Mouse (Mus musculus) forebrain, embryonic 11.5 days (tissue): ENCODE data around the gene Hpn. TPM values are rescaled to one million over a fixed set of nuclear protein-coding genes. Genes with fewer than 3 reads are reported as not detected.

Source experiments
- ATAC-seq: fragments of 200-750 bp; cut with Nextera tagmentation; replicated peaks from 2 replicates; pipeline ENCODE4 v1.8.0; 2017; ENCODE audit warnings: moderate TSS enrichment; ENCODE audit not compliant: low FRiP score
- DNase-seq: peaks from one replicate; pipeline ENCODE4 v3.0.0-alpha.2; 2017; ENCODE audit warnings: low spot score
- H3K27ac ChIP-seq: fragments of 300-500 bp; sonication (generic); 2 replicates; pipeline ENCODE4 v1.5.1; 2014; ENCODE audit warnings: low read depth, low read length
- H3K27me3 ChIP-seq: fragments of 300-500 bp; sonication (generic); 2 replicates; pipeline ENCODE4 v1.6.1; 2014; ENCODE audit warnings: mild to moderate bottlenecking, low read length, mixed read lengths; ENCODE audit not compliant: control insufficient read depth, insufficient read depth
- H3K36me3 ChIP-seq: fragments of 300-500 bp; sonication (generic); 2 replicates; pipeline ENCODE4 v1.6.1; 2014; ENCODE audit warnings: mild to moderate bottlenecking, low read length, moderate library complexity, mixed read lengths; ENCODE audit not compliant: control insufficient read depth, insufficient read depth
- H3K4me1 ChIP-seq: fragments of 300-500 bp; sonication (generic); replicated peaks from 2 replicates; pipeline ENCODE4 v1.6.1; 2014; ENCODE audit warnings: low read length, mixed read lengths; ENCODE audit not compliant: control insufficient read depth, insufficient read depth
- H3K4me2 ChIP-seq: fragments of 300-500 bp; sonication (generic); 2 replicates; pipeline ENCODE4 v1.6.1; 2014; ENCODE audit warnings: low read depth, mild to moderate bottlenecking, low read length, moderate library complexity, mixed read lengths; ENCODE audit not compliant: severe bottlenecking
- H3K4me3 ChIP-seq: fragments of 300-500 bp; sonication (generic); 2 replicates; pipeline ENCODE4 v1.5.1; 2014; ENCODE audit warnings: low read depth, low read length
- H3K9ac ChIP-seq: fragments of 300-500 bp; sonication (generic); 2 replicates; pipeline ENCODE4 v1.6.1; 2014; ENCODE audit warnings: low read length
- H3K9me3 ChIP-seq: fragments of 300-500 bp; sonication (generic); 2 replicates; pipeline ENCODE4 v1.6.1; 2016; ENCODE audit warnings: low read length, mixed read lengths; ENCODE audit not compliant: control insufficient read depth
- WGBS: fragments of 180-500 bp; shearing (Covaris S2); extraction: QIAGEN DNeasy Blood & Tissue Kit; methylation state at CpG from one replicate; pipeline ENCODE4 v1.1.7; 2014; 5-methylcytosine and 5-hydroxymethylcytosine counted together
- polyA plus RNA-seq: library from polyadenylated mRNA; unstranded; fragments of >200 nt; fragmentation: Nextera tagmentation; extraction: Ambion mirVana; gene quantifications from 2 replicates; pipeline ENCODE4 v1.2.1, GENCODE M21; 2014

Hpn gene
- polyA plus RNA-seq, 1 experiment from 2014 or later: 0.29 TPM

GRCm38 (mm10) chr7:31084140-31084539, 30.9 kb downstream of the Hpn start:
- ATAC-seq: no peak
- Histone ChIP-seq H3K4me1 (0 out of 2 replicates have a peak, but pooled peaks cover 3% of the 10 kb centered on the region), H3K9ac (no peak overlapping the region), H3K9me3 (no peaks in the 10 kb centered on the region), H3K4me3 (no peak overlapping the region), H3K27ac (no peak overlapping the region), H3K36me3 (no peaks in the 10 kb centered on the region), H3K4me2 (no peak overlapping the region), H3K27me3 (no peaks in the 10 kb centered on the region)
- WGBS: 57% methylated on average over 9 of the region's 9 CpGs
- no peak for DNase-seq

- no peaks in the 10 kb centered on the region for H3K9me3 ChIP-seq
- H3K4me3 ChIP-seq: no peak overlapping the region
- H3K9ac ChIP-seq: no peak overlapping the region
- DNase-seq: no peak
- H3K36me3 ChIP-seq: no peaks in the 10 kb centered on the region
- WGBS: 61% methylated on average over 14 of the region's 14 CpGs
- ATAC-seq: no peak
- H3K27me3 ChIP-seq: no peaks in the 10 kb centered on the region
- H3K4me2 ChIP-seq: no peak overlapping the region
- 0 out of 2 replicates have a peak, but pooled peaks cover 3% of the 10 kb centered on the region for H3K4me1 ChIP-seq
- no peak overlapping the region for H3K27ac ChIP-seq
Observed at GRCm38 (mm10) chr7:31082831-31083588, 32.1 kb downstream of the Hpn start.

- no peak overlapping the region for H3K9ac ChIP-seq
- no peak overlapping the region for H3K4me3 ChIP-seq
- no peak for ATAC-seq
- no peak overlapping the region for H3K4me2 ChIP-seq
- no peak for DNase-seq
- no peaks in the 10 kb centered on the region for H3K36me3 ChIP-seq
- no peaks in the 10 kb centered on the region for H3K27me3 ChIP-seq
- no peak overlapping the region for H3K27ac ChIP-seq
- no peaks in the 10 kb centered on the region for H3K9me3 ChIP-seq
- 0 out of 2 replicates have a peak, but pooled peaks cover 3% of the 10 kb centered on the region for H3K4me1 ChIP-seq
Observed at GRCm38 (mm10) chr7:31082106-31082505, 33.0 kb downstream of the Hpn start.

GRCm38 (mm10) chr7:31081106-31081505, 34.0 kb downstream of the Hpn start:
- no peak overlapping the region for H3K4me3 ChIP-seq
- H3K9me3 ChIP-seq: no peaks in the 10 kb centered on the region
- ATAC-seq (no peak), DNase-seq (no peak)
- no peaks in the 10 kb centered on the region for H3K27me3 ChIP-seq
- H3K4me2 ChIP-seq: no peak overlapping the region
- 38% methylated on average over 1 of the region's 1 CpGs for WGBS
- H3K36me3 ChIP-seq: no peaks in the 10 kb centered on the region
- H3K27ac ChIP-seq: no peak overlapping the region
- no peak overlapping the region for H3K9ac ChIP-seq
- H3K4me1 ChIP-seq: 0 out of 2 replicates have a peak, but pooled peaks cover 3% of the 10 kb centered on the region

- Histone ChIP-seq H3K4me3 (no peak overlapping the region), H3K4me1 (0 out of 2 replicates have a peak, but pooled peaks cover 3% of the 10 kb centered on the region), H3K9me3 (no peaks in the 10 kb centered on the region), H3K9ac (no peak overlapping the region), H3K36me3 (no peaks in the 10 kb centered on the region), H3K27me3 (no peaks in the 10 kb centered on the region), H3K4me2 (no peak overlapping the region), H3K27ac (no peak overlapping the region)
- DNase-seq (no peak), ATAC-seq (no peak)
- 45% methylated on average over 3 of the region's 3 CpGs for WGBS
Observed at GRCm38 (mm10) chr7:31080611-31081010, 34.5 kb downstream of the Hpn start.

- Histone ChIP-seq H3K27ac (no peak overlapping the region), H3K4me2 (no peak overlapping the region), H3K9ac (no peak overlapping the region), H3K27me3 (no peaks in the 10 kb centered on the region), H3K4me1 (no peaks in the 10 kb centered on the region), H3K9me3 (no peaks in the 10 kb centered on the region), H3K4me3 (no peak overlapping the region), H3K36me3 (no peaks in the 10 kb centered on the region)
- 87% methylated on average over 8 of the region's 8 CpGs for WGBS
- ATAC-seq: no peak
- no peak for DNase-seq
Observed at GRCm38 (mm10) chr7:31079670-31080069, 35.4 kb downstream of the Hpn start.

- no peak overlapping the region for H3K4me3 ChIP-seq
- no peak overlapping the region for H3K4me2 ChIP-seq
- H3K36me3 ChIP-seq: no peaks in the 10 kb centered on the region
- no peak overlapping the region for H3K9ac ChIP-seq
- no peaks in the 10 kb centered on the region for H3K4me1 ChIP-seq
- H3K9me3 ChIP-seq: no peaks in the 10 kb centered on the region
- DNase-seq (no peak), ATAC-seq (peak; percentile 39; the same call in 1 of the 2 replicates)
- 44% methylated on average over 5 of the region's 5 CpGs for WGBS
- H3K27me3 ChIP-seq: no peaks in the 10 kb centered on the region
- H3K27ac ChIP-seq: no peak overlapping the region
Observed at GRCm38 (mm10) chr7:31077885-31078445, 37.1 kb downstream of the Hpn start.

- DNase-seq (no peak), ATAC-seq (no peak)
- H3K9me3 ChIP-seq: no peaks in the 10 kb centered on the region
- 55% methylated on average over 6 of the region's 6 CpGs for WGBS
- no peak overlapping the region for H3K9ac ChIP-seq
- no peaks in the 10 kb centered on the region for H3K27me3 ChIP-seq
- no peak overlapping the region for H3K4me2 ChIP-seq
- no peak overlapping the region for H3K4me3 ChIP-seq
- H3K36me3 ChIP-seq: no peaks in the 10 kb centered on the region
- H3K27ac ChIP-seq: no peak overlapping the region
- no peaks in the 10 kb centered on the region for H3K4me1 ChIP-seq
Observed at GRCm38 (mm10) chr7:31077470-31077869, 37.6 kb downstream of the Hpn start.

GRCm38 (mm10) chr7:31076492-31076891, 38.6 kb downstream of the Hpn start, which contains the start of gene Fxyd3:
Fxyd3 (minus strand) TSS chr7:31076704.
- Histone ChIP-seq H3K27ac (no peak within 1 kb of the TSS), H3K9ac (no peak within 1 kb of the TSS)
- 67% methylated on average over 5 of the region's 5 CpGs for WGBS

More at GRCm38 (mm10) chr7:31076492-31076891, 38.6 kb downstream of the Hpn start, which contains the start of gene Fxyd3:
- Histone ChIP-seq H3K27me3 (no peaks in the 10 kb centered on the region), H3K4me1 (no peaks in the 10 kb centered on the region), H3K36me3 (no peaks in the 10 kb centered on the region), H3K9me3 (no peaks in the 10 kb centered on the region), H3K4me2 (no peak within 1 kb of the TSS), H3K4me3 (no peak within 1 kb of the TSS)
- no peak for DNase-seq
- ATAC-seq: no peak
